Mouse (Mus musculus) telencephalon, adult 2 months (tissue): Measurements from ENCODE around the gene Stambpl1.

Source experiments
- DNase-seq: peaks from one replicate; pipeline ENCODE4 v3.0.0-alpha.2; 2011; ENCODE audit warnings: low read depth, low spot score

The Stambpl1 gene

DNA sequence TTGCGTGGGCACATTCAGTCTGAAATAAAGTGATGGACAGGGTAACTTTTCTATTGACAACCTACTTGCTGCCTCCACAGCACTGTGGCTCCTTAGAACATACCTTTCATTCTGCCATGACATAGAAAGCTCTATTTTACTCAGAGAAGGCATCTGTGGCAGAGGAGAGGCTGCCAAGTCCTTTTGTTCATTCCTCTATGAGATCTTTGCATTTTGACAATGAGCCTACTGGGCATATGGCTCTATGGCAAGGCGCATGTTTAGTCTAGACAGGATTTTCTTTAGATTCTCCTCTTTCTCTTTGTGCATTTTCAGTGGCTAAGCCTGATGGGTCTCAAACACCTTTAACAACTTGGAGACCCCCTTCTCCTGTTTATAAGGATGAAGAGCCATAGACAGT lies 45.7 kb downstream of the Stambpl1 start:
- no peak for DNase-seq

DNA sequence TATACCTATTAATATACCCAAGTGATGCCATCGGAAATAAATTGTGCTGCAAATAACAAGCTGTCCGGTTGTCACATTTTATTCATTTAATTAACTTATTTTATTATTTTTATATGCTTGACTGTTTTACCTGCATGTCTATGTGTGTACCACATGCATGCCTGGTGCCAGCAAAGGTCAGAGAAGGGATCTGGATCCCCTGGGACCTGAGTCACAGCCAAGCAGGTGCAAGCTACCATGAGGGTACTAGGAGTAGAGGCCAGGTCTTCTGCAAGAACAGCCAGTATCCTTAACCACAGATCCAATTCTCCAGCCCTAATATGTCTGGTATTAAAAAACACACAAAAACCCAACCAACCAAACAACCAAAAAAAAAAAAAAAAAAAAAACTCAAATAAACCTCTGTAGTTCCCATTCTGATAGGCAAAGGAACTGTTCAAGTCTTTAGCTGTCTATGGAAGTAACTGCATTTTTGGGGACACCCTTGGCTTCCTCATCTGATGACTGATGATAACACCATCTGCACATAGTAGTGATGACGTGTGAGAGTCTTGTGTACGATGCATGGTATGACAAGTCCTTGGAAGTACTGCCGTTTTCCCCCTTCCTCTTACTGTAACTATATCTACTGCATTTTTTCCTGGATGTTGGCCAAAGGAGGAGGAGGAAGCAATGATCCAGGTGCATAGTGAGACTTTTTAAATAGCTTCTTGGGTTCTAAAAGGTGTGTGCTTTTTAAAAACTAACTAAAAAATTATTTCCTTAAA lies 48.4 kb downstream of the Stambpl1 start:
- DNase-seq: no peak

DNA sequence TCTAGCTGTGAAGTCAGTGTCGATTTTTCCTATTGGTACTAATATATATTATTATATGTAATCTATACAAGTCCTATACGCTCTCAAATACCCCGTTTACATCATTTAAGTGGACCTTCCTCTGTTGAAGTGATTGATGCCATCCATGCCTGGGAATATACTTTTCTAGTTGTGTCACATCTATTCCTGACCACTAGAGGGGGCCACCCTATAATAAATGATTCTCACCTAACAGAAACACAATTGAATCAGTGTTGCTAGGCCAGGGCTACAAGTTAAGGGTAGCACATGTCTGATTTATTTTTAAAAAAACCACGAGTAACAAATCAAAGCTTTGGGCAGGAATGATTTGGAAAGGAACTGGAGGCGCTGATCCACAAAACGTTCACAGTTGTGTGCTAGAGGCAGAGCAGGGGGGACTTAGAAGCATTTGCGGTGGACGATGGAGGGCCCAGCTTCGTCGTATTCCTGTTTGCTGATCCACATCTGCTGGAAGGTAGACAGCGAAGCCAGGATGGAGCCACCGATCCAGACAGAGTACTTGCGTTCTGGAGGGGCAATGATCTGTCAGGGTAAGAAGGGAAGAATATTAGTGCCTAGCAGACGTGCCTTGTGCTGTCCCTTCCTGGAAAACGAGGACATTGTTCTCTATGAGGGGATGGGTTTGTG lies 49.4 kb downstream of the Stambpl1 start:
- DNase-seq: no peak

DNA sequence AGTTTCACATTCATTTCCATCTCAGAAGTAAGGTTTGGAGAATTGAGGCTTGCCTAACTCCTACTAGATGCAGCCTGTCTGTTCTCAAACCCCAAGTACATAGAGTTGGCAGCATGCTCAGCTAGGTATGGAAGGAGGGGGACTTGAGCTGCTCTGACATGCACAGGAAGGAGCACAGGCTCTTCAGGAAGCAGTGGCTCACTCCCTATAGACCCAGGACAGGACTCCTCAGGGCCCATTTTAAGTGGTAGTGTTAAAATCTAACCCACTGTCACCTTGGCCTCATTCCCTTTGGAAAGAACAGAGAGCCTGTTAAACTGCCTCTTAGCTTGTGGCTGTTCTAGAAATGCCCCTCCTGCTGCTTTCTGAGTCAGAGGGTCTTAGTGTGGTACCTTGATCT lies 50.9 kb downstream of the Stambpl1 start:
- no peak for DNase-seq

DNA sequence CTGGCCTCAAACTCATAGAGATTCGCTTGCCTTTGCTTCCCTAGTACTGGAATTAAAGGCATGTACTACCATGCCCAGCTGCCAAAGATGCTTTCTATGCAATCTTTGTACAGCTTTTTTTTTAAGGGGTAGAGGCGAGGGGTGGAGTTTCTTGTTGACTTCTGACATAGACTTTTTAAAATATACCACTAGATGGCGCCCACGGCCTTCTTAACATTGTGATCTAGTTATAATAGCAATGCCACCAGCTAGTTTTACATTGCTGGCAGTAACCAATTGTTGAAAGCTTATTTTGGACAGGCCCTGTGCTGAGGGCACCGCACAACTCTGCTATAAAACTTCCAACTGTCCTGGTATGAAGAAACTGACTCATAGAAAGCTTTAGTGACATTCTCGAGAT lies 52.0 kb downstream of the Stambpl1 start:
- DNase-seq: peak; percentile 70

DNA sequence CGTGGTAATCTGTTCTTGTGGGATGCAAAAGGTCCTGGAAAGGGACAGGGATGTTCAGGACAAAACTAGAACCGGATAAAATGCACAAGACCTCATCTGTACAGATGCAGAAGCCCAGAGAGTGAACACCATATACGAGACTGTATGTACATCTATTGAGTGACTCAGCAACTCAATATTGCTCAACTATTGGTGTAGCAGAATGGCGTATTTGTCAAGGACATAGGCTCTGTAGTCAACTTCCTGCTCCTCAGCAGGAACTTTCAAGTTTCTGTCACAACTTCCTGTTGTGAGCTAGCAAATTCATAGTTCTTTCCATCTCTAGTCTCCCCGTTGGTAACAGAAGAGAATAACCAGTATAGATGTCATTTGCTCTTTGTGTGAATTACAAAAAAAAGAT lies 56.5 kb downstream of the Stambpl1 start:
- no peak for DNase-seq

DNA sequence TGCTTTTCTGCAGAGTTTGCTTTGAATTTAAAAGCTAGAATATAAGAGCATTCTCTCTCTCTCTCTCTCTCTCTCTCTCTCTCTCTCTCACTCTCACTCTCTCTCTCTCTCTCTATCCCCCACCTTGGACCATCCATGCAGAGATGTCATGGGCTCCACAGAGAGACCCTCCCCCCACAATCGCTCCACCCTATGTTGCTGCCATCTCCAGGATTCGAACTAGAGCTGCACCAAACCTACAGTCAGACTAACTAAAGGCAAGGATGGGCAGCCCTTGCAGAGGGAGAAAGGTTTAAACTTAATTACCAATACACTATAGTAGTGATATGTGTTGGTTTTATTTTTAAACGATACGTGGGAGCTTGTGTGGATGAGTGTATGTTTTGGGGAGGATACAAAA lies 58.6 kb downstream of the Stambpl1 start:
- no peak for DNase-seq

DNA sequence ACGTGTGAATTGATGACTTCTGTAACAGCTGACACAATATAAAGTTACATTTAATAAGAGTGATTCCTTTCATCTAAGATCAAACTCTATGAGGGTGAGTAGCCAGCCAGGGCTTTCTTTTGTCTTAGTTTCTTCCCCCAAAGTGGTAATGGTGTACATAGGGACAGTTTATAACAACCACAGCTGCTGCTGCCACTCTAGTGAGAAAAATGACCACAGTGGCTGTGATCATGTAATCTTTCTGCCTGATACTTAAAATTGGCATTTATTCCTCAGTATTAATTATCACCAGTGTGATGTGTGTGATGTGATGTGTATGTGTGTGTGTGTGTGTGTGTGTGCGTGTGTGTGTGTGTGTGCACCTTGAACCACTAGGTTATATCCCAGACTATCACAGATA lies 59.9 kb downstream of the Stambpl1 start:
- DNase-seq: no peak

DNA sequence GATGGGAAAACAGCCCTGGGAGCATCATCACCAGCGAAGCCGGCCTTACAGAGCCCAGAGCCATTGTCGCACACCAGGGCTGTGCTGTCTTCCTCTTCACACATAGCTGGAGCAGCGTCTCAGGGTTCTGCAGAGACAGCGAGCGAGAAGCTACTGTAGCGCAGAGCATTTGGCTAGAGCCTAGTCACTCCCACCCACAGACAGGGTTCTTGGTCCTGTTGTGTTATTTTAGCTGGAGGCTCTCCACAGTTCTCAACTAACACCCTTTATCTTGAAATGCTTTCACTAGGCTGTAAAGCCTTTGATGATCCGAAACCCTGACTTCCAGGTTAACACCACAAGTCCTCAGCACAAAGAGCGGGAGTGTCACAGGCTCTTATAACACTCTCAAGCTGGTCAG lies 60.4 kb downstream of the Stambpl1 start:
- no peak for DNase-seq

DNA sequence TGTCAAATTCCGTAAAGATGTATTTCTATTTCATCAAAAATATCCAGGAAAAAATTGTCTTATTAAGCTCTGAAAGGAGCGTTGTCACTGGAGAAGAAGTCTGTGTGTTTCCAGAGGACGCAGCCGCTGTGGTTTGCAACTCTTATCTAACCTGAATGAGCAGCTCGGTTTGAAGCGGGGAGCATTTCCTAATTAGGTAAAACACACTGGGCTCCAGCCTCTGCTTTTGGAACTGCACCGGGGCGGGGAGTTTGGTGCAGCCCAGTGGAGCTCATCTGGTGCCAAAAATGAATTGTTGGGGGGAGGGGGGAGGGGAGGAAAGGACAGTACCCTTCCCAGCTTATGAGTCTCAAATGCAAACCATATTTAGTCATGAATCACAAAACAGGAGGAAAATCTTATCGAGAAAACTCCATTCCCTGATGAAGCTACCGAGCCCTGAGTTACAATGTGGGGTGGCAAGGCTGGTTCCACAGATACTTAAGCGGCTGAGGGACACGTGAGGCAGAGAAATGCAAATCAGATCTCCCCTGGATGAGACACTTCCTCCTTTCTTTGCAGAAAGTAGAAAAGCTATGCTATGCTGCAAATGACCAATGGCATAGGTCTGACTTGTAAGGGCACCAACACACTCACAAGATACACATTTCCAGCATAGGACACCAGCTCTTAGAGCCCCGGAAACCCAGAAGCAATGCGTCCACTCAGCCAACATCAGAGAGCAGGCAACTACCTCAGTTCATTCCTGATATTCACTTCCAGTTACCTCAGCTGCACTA lies 62.3 kb downstream of the Stambpl1 start:
- no peak for DNase-seq

DNA sequence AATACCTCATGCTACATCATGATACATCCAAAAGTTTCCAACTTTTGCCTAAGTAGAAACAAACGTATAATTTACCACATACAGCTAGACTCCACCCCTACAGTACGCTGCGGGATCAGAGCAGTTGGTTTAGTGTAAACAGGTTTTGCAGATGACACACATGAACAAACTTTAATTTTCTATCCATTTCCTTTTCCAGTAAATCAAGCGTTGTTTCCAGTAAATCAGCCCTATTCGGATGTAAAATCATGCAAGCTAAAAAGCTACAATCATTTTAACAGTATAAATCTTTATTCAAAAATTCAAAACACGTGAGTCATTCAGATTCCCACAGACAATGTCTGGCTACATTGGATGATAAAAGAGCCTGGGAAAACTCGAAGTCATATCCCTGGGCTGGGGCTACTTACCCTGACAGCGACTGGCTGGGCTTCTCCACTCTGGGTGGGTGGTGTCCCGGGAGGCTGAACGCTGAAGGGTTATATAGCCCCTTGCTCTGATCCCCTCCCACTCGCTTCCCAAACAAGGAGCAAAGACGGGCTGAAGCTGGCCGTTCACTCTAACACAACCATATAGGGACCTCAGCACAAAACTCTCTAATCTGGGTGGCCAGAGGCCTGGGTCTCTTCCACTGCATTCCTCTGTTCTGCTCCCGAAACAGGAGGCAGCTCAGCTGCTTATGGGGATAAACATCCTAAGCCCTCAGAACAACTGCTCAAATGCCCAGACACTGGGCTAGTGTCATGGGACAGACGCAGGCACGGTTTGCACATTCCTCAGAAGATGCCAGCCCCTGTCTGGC lies 63.1 kb downstream of the Stambpl1 start, which contains the start of gene Acta2:
TSS of gene Acta2 (minus strand) at position 711 of the 802 bp plus-strand sequence.
- DNase-seq: no peak

DNA sequence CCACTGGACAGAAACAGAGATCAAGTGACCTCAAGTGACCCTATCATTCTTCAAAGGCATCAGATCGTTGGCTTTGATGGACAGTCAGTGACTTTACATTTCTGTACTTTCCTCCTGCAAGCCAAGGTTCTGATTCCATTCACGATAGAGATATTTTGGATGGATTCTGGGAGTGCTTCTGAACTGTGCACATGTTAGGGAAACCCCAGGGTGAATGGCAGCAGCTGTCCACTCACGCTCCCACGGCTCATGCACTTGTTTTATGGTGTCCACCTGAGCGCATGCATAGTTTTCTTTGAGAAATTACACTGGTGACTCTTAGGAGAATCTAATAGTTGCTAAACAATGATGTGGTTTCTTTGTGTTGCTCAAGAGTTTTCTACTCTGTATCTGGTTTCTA lies 64.1 kb downstream of the Stambpl1 start:
- DNase-seq: no peak

DNA sequence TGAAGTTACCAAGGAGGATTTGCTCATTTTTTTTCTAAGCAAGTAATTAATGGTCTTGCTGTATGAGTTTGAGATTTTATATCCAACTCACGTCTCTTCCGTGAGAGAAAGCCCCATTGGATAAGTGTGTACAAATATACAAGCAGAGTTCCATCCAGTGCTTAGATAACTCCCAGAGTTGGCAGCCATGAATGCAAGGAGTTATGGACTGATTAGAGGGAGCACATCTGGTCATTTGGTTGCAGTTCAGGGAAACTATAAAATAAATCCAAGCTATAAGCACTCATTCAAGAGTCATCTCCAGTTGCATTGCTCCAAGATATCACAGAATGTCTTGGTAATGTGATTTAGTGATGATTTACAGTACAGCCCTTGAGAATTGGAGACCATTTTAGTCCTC lies 64.9 kb downstream of the Stambpl1 start:
- DNase-seq: no peak

DNA sequence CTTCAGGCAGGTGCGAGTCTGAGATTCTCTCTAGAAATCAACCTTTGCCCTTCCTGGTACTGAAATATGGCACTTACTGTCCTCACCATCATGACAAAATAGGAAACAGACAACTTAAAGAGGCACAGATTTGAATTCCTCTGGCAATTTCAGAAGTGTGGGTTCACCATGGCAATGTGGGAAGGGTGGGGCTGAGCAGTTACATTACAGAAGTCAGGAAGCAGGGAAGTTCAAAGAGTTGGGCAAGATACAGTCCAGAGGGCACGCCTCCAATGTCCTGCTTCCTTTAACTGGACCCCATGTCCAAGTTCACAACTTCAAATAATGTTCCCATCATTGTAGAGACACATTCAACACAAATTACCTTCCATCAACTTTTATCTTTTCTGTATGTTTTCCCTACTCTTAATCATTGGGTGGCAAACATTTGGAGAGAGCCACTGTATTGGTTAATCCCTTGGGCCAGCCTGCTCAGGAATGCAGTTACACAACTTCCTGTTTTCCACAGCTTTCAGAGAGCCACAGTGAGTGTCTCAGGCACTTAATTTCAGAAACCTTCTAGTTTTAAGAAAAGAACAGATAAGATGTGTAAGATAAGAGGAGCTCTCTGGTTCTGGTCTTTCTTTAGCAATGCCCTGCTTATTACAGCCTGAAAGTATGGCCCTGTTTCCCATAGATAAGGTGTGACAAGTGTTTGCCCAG lies 70.4 kb downstream of the Stambpl1 start:
- no peak for DNase-seq

DNA sequence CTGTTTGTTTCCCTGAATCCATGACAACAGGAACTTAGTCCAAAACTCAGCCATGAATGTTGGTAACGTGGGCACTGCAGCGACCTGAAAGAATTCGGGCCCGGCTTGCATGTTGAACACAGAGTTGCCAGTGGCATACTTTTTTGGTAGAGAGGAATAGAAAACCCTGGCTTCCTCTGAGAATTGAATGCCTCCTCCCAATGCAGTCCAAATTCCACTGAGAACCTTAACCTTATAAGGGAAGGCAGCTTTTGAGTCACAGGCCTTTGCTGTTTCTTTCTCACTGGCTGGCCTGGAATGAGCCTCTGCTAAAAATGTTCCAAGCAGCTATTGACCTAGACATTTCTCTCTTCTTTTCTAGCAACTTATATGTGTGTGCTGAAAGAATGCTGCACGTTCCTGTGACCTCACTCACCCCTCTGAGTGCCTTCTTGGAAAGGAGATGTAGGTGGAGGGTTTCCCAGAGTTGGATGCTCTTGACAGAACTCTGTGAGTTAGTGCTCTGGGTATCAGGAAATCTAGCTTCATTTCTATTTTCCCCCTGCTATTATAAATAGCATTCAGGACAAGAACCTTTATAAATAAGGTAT lies 73.7 kb downstream of the Stambpl1 start:
- no peak for DNase-seq

DNA sequence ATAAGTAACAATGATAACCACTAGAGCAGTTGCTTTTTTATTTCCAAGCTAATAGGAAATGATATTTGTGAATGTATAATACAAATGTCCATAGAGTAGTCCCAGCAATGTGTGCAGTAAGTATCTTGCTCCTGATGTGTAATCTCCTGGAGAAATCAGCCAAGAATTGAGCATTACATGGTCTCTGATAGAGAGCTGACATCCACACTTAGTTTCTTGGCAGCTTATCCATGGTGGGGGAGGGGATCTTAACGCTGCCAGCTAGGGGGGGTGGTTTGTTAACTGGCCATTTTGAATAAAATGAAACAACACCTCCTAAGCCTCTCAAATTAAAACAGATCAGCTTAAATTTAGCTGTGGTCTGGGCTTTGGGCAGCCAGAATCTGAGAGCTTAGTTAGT lies 77.0 kb downstream of the Stambpl1 start:
- DNase-seq: no peak

DNA sequence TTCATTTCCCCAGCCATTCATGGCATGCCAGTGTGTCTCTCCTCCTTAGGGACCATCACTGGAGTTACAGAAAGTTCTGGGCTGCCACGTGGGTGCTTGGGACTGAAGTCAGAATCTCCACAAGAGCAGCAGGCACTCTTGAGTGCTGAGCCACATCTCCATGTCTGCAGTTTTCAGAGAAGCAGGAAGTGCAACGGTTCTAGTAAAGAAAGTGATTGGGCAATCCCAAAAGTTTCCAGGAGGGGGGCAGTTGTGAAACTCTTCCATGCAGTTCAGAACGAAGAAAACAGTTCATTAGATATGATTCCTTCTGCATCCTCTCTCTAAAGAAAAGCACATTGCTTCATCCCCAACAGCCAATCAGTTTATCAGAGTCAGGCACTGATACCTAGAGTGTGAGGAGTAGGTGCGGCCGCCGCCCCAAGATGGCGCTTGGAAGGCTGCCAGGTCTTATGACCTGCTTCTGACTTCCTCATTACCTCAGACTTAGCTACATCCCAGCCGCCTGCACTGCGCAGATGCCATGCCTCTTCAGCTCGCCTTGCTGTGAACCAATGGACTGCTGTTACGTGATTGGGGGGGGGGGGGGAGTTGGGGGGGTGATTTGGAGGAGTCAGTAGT lies 78.2 kb downstream of the Stambpl1 start:
- DNase-seq: no peak

DNA sequence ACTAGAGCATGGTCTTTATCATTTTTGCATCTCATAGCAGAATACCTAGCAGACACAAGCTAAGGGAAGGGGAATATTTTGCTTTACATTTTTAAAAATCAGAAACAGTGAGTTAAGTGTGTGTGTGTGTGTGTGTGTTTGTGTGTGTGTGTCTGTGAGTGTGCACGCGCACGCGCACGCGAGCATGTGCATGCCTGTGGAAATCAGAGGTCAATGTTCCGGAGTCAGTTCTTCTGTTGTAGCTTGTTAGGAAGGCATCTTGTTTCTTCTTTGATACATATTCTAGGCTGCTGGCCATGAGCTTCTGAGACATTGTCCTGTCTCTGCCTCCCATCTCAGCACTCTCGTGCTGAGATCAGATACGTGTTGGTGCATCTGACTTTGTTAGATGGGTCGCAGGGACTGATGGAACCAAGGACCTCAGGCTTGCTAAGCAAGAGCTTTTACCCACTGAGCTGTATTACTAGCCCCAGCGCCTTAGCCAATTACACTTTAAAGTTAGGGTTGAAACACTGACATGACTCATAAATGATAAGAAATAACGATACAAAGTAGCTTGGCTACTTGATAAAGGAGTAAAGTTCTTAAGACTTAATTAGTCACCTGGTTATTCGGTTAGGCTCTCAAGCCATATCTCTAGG lies 78.9 kb downstream of the Stambpl1 start:
- DNase-seq: no peak

DNA sequence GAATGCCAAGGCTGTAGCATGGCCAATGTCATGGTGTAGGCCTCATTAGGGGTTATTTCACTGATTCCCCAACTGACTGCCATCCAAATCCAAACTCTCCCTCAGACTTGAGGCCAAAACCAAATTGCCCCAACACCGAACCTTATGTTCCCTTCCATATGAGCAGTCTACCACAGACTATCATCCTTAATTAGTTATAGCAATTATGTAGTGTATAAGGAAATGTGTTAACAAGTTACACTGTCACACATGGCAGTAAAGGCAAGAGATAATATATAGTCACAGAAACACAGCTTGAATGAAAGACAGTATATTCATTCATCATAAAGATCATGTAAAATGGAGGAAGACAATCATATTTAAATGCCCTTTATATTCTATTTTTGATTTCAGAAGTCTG lies 81.0 kb downstream of the Stambpl1 start:
- DNase-seq: no peak

DNA sequence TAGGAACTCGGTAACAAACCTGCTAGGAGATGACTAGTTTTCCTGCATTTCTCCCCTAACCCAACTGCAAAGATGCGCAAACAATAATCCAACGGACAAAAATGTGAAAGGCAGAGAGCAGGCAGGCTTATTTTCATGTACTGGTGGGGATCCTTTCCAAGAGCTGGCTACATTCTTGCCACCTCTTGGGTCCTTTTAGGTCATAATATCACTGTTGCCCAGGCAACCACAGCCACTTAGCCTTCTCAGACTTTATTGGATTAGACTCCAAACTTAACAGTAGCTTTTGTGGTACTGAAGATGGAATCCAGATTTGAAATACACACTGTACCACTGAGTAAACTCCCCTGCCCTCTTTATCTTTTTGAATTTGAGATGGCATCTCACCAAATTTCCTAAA lies 86.0 kb downstream of the Stambpl1 start:
- DNase-seq: no peak
